9 mouse cellular contexts compared by ENCODE assay signal in genomic region chr3:34456488-34457433, GRCm38 (mm10).
A peak's percentile ranks its signal among the peaks of the same experiment; 100 is the strongest.
DNase-seq lines count a peak whose midpoint lies in the region; ATAC-seq and TF ChIP-seq lines count a peak whose summit lies in the region.
"Had no signal": no experiment of that assay in that cellular context is flagged by ENCODE, and none has a peak within 500 bp of the region (broad histone marks: within the 10 kb centered on the region; RNA-seq: fewer than 3 reads in every experiment).

No protein-coding gene starts in this region.

- in situ Hi-C loops in CH12.LX (cut with MboI; ENCODE audit: low pct_ligation_motif_present, low pct_unique_long_range_greater_than_20kb, low sequenced_read_pairs) = no loop called here

- TF ChIP-seq EP300 in CH12.LX (IDR thresholded peaks at IDR 0.05; ENCODE audit: low read length) = no peak
- TF ChIP-seq EP300 in heart, postnatal 0 days (IDR thresholded peaks at IDR 0.05; ENCODE audit: low read depth) = no peak

- TF ChIP-seq CTCF in CH12.LX (conservative IDR thresholded peaks at IDR 0.05 in 1 of 2, IDR thresholded peaks at IDR 0.05 in 1 of 2; ENCODE audit: low read depth in 2 of 2, low read length in 2 of 2) = no peak
- no peak for TF ChIP-seq CTCF in heart, postnatal 0 days (IDR thresholded peaks at IDR 0.05; ENCODE audit: low read depth)

- H3K79me2 ChIP-seq in CH12.LX (replicated peaks; ENCODE audit: control insufficient read depth, extremely low read depth, insufficient read depth, poor library complexity, severe bottlenecking) = no peaks in the 10 kb centered on the region

- no peaks in the 10 kb centered on the region for H3K9me3 ChIP-seq in heart, embryonic 11.5 days (replicated peaks; ENCODE audit: control insufficient read depth, low read length)
- peaks cover 3% of the 10 kb centered on the region for H3K9me3 ChIP-seq in CH12.LX (replicated peaks; ENCODE audit: low read length)
- H3K9me3 ChIP-seq in heart, postnatal 0 days (replicated peaks; ENCODE audit: control insufficient read depth, low read length) = no peaks in the 10 kb centered on the region

- TF ChIP-seq POLR2A in CH12.LX (IDR thresholded peaks at IDR 0.05; ENCODE audit: low read depth, low read length) = no peak

- 65% methylated on average over 23 of the region's 23 CpGs for WGBS in heart, embryonic 11.5 days (ENCODE audit: insufficient replicate concordance)
- WGBS in heart, postnatal 0 days = 51% methylated on average over 23 of the region's 23 CpGs

- no peaks in the 10 kb centered on the region for H3K27me3 ChIP-seq in heart, embryonic 11.5 days (ENCODE audit: control insufficient read depth, insufficient read depth, low read length)
- no peaks in the 10 kb centered on the region for H3K27me3 ChIP-seq in CH12.LX (replicated peaks)
- H3K27me3 ChIP-seq in heart, postnatal 0 days (ENCODE audit: control insufficient read depth, insufficient read depth, low read length) = no peaks in the 10 kb centered on the region

- no peak overlapping the region for H3K9ac ChIP-seq in heart, embryonic 11.5 days (ENCODE audit: low read depth, low read length)
- no peak overlapping the region for H3K9ac ChIP-seq in CH12.LX (ENCODE audit: insufficient read depth, low read depth)
- no peak overlapping the region for H3K9ac ChIP-seq in heart, postnatal 0 days (replicated peaks; ENCODE audit: low read depth, low read length)

- no peak overlapping the region for H3K27ac ChIP-seq in heart, embryonic 11.5 days (ENCODE audit: low read depth, low read length)
- no peak overlapping the region for H3K27ac ChIP-seq in CH12.LX (ENCODE audit: insufficient read depth, low read depth)
- no peak overlapping the region for H3K27ac ChIP-seq in heart, postnatal 0 days (ENCODE audit: low read depth)

- no peaks in the 10 kb centered on the region for H3K36me3 ChIP-seq in heart, embryonic 11.5 days (ENCODE audit: control insufficient read depth, insufficient read depth, low read length)
- no peaks in the 10 kb centered on the region for H3K36me3 ChIP-seq in CH12.LX (replicated peaks in 1 of 2; ENCODE audit: control insufficient read depth in 1 of 2, insufficient read depth in 1 of 2, low read length in 1 of 2)
- no peaks in the 10 kb centered on the region for H3K36me3 ChIP-seq in heart, postnatal 0 days (replicated peaks; ENCODE audit: control insufficient read depth, insufficient read depth, low read length)

- peaks cover 4% of the 10 kb centered on the region; the same call in 1 of the 2 replicates for H3K4me1 ChIP-seq in heart, embryonic 11.5 days (ENCODE audit: control insufficient read depth, insufficient read depth, low read length)
- H3K4me1 ChIP-seq in CH12.LX (ENCODE audit: control insufficient read depth in 1 of 2, insufficient read depth in 2 of 2) = peaks cover 0 to 14% of the 10 kb centered on the region in 2 experiments; a peak in 2 of 4 replicates
- H3K4me1 ChIP-seq in heart, postnatal 0 days (ENCODE audit: control insufficient read depth, insufficient read depth) = 0 out of 2 replicates have a peak, but pooled peaks cover 6% of the 10 kb centered on the region

- dilution Hi-C loops in CH12.LX (cut with MboI; ENCODE audit: extremely low pct_ligation_motif_present, extremely low pct_unique_long_range_greater_than_20kb, low sequenced_read_pairs) = no loop called here

- H3K4me2 ChIP-seq in heart, embryonic 11.5 days = no peak overlapping the region
- H3K4me2 ChIP-seq in CH12.LX (ENCODE audit: insufficient read depth, low read depth, poor library complexity, severe bottlenecking) = no peak overlapping the region
- no peak overlapping the region for H3K4me2 ChIP-seq in heart, postnatal 0 days (ENCODE audit: low read depth, low read length)

- TF ChIP-seq RAD21 in CH12.LX (IDR thresholded peaks at IDR 0.05; ENCODE audit: low read depth, low read length) = no peak

- ATAC-seq in heart, embryonic 11.5 days (replicated peaks; ENCODE audit: insufficient number of reproducible peaks, low FRiP score, low TSS enrichment) = no peak
- peak; percentile 70 for ATAC-seq in heart, postnatal 0 days (ENCODE audit: insufficient read depth, low read depth)
- ATAC-seq in megakaryocyte, adult 5-6 weeks (ENCODE audit: poor library complexity, severe bottlenecking) = no peak

- peak; percentile 7 to 9 for DNase-seq in heart, adult 18-20 months
- peak; percentile 66 for DNase-seq in CH12.LX (ENCODE audit: extremely low read depth)
- DNase-seq in heart, postnatal 0 days (ENCODE audit: low spot score) = peak; percentile 30
- DNase-seq in lung, postnatal 25 days (ENCODE audit: low spot score) = peak; percentile 44
- no peak for DNase-seq in embryo, embryonic 10 days (ENCODE audit: low spot score)
- no peak for DNase-seq in frontal cortex, postnatal 25 days (ENCODE audit: low spot score in 2 of 2)
- DNase-seq: cerebellum, adult 11-12 months had no signal

- H3K4me3 ChIP-seq in heart, embryonic 11.5 days (ENCODE audit: low read depth, low read length) = no peak overlapping the region
- no peak overlapping the region for H3K4me3 ChIP-seq in CH12.LX (replicated peaks in 1 of 3; ENCODE audit: low read depth in 2 of 3, low read length in 2 of 3, poor library complexity in 1 of 3)
- no peak overlapping the region for H3K4me3 ChIP-seq in heart, postnatal 0 days (ENCODE audit: low read depth, low read length)

TF ChIP-seq in CH12.LX, 34 proteins besides CTCF, POLR2A, EP300 and RAD21:
- TF ChIP-seq NRF1 (IDR thresholded peaks at IDR 0.05; ENCODE audit: low read depth, low read length) (no peak), NELFE (IDR thresholded peaks at IDR 0.05; ENCODE audit: low read depth, low read length) (no peak), CHD1 (IDR thresholded peaks at IDR 0.05; ENCODE audit: low read depth, low read length) (no peak), POLR2AphosphoS2 (IDR thresholded peaks at IDR 0.05; ENCODE audit: low read depth, low read length) (no peak), RCOR1 (conservative IDR thresholded peaks at IDR 0.05; ENCODE audit: low read depth, low read length) (no peak), SIN3A (IDR thresholded peaks at IDR 0.05; ENCODE audit: low read length) (no peak), MYC (IDR thresholded peaks at IDR 0.05; ENCODE audit: low read depth, low read length) (no peak), JUN (IDR thresholded peaks at IDR 0.05; ENCODE audit: insufficient read depth, low read depth, low read length) (no peak), ELF1 (IDR thresholded peaks at IDR 0.05; ENCODE audit: low read depth, low read length) (no peak), USF2 (conservative IDR thresholded peaks at IDR 0.05; ENCODE audit: low read depth, low read length) (no peak), MEF2A (IDR thresholded peaks at IDR 0.05; ENCODE audit: borderline replicate concordance, low read depth, low read length) (no peak), ETS1 (conservative IDR thresholded peaks at IDR 0.05; ENCODE audit: low read depth, low read length) (no peak), HCFC1 (IDR thresholded peaks at IDR 0.05; ENCODE audit: low read depth, low read length) (no peak), SMC3 (IDR thresholded peaks at IDR 0.05; ENCODE audit: low read depth, low read length) (no peak), PAX5 (IDR thresholded peaks at IDR 0.05; ENCODE audit: low read length) (no peak)
TF ChIP-seq in CH12.LX: peak in this region for 0.

Comparison
In these comparisons a context has a peak if more than half of its experiments do, and no peak if none do; other contexts are left out.
1. DNase-seq: peak in heart, adult 18-20 months (2 of 2), CH12.LX (single experiment), heart, postnatal 0 days (single experiment) and lung, postnatal 25 days (single experiment); none in embryo, embryonic 10 days (single experiment) and frontal cortex, postnatal 25 days (0 of 2).